Mouse (Mus musculus): ENCODE measurements at regions not wholly inside any gene's neighbourhood (a gene's known extent, or its start where the extent isn't known, plus 50 kb on each side); places are given as distances from the start of the nearest gene placed in this dataset.

DNA sequence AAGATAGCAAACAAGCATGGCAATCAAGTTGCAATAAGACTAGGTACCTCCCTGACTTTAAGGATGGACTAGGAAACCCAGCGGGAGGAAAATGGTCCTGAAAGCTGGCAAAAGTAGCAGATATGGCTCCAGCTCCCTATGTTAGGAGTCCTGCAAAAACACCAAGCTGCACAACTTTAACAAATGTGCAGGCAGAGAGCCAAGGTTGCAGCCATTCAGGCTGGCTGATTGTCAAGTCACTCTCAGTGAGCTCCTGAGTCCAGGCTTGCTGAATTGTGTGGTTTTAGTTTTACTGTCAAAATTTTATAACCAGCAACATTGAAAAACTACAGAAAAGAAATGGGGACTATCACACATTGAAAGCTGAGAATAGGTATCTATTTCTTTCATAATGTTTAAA is 1122.8 kb upstream of the Slc10a2 start:
- no peaks in the 10 kb centered on the region for H3K27me3 ChIP-seq (ENCODE audit: control insufficient read depth, insufficient read depth, low read length)
- H3K27ac ChIP-seq (ENCODE audit: low read depth, low read length): no peak overlapping the region
- no peaks in the 10 kb centered on the region for H3K4me1 ChIP-seq (replicated peaks; ENCODE audit: control insufficient read depth, insufficient read depth, low read length)
- DNase-seq (ENCODE audit: low spot score) (no peak), ATAC-seq (replicated peaks; ENCODE audit: low FRiP score) (no peak)
- H3K36me3 ChIP-seq (ENCODE audit: control insufficient read depth, insufficient read depth, low read length): no peaks in the 10 kb centered on the region
- H3K4me2 ChIP-seq (ENCODE audit: low read depth, low read length, severe bottlenecking): no peak overlapping the region
- no peak overlapping the region for H3K4me3 ChIP-seq (ENCODE audit: low read depth, low read length)
- H3K9me3 ChIP-seq (ENCODE audit: control insufficient read depth, low read length): no peaks in the 10 kb centered on the region
- WGBS: 74% methylated on average over 1 of the region's 1 CpGs
- no peak overlapping the region for H3K9ac ChIP-seq (ENCODE audit: low read length)

DNA sequence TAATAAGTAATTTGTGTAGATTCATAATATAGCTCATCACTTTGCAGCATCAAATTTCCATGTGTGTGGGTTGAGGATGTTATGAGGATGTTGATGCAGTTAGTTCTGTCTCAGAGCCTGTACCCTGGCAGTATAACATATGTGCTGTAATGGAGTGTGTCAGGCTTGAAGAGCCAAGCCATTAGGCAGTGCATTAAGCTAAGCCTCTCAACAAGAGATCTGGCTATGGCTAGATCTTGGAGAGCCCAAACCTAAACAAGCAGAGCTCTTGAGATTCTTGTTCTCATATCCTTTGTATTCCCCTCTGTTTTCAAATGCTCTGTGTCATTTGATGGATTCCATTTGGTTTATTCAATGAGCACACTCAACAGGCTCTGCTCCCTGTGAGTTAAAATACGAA is 1120.0 kb upstream of the Slc10a2 start:
- Histone ChIP-seq H3K9ac (ENCODE audit: low read length) (no peak overlapping the region), H3K27me3 (ENCODE audit: control insufficient read depth, insufficient read depth, low read length) (no peaks in the 10 kb centered on the region), H3K27ac (ENCODE audit: low read depth, low read length) (no peak overlapping the region), H3K4me2 (ENCODE audit: low read depth, low read length, severe bottlenecking) (no peak overlapping the region), H3K4me1 (replicated peaks; ENCODE audit: control insufficient read depth, insufficient read depth, low read length) (no peaks in the 10 kb centered on the region), H3K9me3 (ENCODE audit: control insufficient read depth, low read length) (no peaks in the 10 kb centered on the region), H3K36me3 (ENCODE audit: control insufficient read depth, insufficient read depth, low read length) (no peaks in the 10 kb centered on the region), H3K4me3 (ENCODE audit: low read depth, low read length) (no peak overlapping the region)
- no peak for ATAC-seq (replicated peaks; ENCODE audit: low FRiP score)
- WGBS: 72% methylated on average over 1 of the region's 1 CpGs
- DNase-seq (ENCODE audit: low spot score): no peak

DNA sequence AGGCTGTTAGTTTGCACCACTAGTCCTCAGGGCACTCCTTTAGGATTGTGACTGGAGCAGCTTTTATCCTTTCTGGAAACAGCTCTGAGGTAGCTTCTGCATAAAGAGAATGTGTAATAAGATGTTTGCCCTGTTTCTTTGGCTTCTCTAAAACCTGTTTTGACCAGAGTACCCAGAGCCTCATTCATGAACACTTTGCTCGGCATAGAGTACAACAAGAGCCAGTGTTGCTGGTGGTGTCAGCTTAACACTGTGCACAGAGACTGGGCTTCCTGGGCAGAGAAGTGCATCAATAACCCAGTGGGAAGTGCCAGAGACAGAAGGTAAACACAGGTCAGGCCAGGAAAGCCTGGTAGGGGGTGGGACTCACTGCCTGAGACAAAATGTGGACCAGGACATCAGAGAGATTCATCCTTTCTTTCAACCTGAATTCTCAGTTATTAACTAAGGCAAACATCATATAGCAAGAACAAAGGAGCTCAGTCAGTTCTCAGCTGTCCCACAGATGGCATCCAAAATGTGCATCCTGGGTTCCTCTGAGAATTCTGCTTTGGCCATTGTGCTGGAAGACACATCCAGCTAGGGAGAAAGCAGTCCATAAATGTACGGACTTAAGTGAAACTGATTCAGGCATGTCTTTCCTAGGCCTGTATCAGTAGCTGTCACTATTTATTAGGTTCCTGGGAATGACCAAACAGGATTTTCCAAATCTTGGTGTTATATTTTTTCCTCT is 1102.6 kb upstream of the Slc10a2 start:
- Histone ChIP-seq H3K4me1 (replicated peaks; ENCODE audit: control insufficient read depth, insufficient read depth, low read length) (0 out of 2 replicates have a peak, but pooled peaks cover 4% of the 10 kb centered on the region), H3K9me3 (ENCODE audit: control insufficient read depth, low read length) (no peaks in the 10 kb centered on the region), H3K36me3 (ENCODE audit: control insufficient read depth, insufficient read depth, low read length) (no peaks in the 10 kb centered on the region), H3K9ac (ENCODE audit: low read length) (no peak overlapping the region), H3K4me2 (ENCODE audit: low read depth, low read length, severe bottlenecking) (no peak overlapping the region), H3K4me3 (ENCODE audit: low read depth, low read length) (no peak overlapping the region), H3K27ac (ENCODE audit: low read depth, low read length) (no peak overlapping the region), H3K27me3 (ENCODE audit: control insufficient read depth, insufficient read depth, low read length) (no peaks in the 10 kb centered on the region)
- peak; percentile 81 for ATAC-seq (replicated peaks; ENCODE audit: low FRiP score)
- 31% methylated on average over 2 of the region's 2 CpGs for WGBS
- DNase-seq (ENCODE audit: low spot score): no peak

DNA sequence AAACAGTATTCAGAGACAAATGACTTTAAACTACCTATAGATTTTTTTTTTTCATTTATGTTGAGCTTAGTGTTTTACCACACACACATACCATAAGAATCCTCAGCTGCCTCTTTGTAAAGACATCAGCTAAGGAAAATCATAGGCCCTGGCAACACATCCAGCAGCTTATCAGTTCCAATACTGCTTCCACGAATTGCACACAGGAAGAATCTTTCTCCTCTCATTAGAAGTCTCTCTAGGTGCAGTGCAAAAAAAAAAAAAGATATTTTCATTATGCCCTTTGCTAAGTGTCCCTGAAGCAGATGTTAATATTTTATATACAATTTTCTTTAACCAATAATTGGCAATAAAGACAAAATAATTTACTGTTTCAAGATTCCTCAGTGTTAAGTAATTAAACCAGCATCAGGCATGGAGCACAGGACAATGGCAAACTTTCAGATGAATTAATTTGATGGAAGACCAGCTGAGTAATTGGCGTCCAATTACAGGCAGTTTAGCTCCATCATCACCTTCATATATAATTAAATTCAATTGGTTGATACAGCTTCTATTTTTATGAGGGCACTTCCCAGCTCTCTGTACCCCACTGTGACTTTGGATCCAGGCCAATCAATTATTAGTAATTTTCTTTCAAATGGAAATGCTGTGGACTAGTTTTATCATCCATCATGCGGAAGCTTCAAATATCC is 1099.0 kb upstream of the Slc10a2 start:
- no peak overlapping the region for H3K4me2 ChIP-seq (ENCODE audit: low read depth, low read length, severe bottlenecking)
- no peaks in the 10 kb centered on the region for H3K36me3 ChIP-seq (ENCODE audit: control insufficient read depth, insufficient read depth, low read length)
- no peak overlapping the region for H3K27ac ChIP-seq (ENCODE audit: low read depth, low read length)
- 52% methylated on average over 3 of the region's 3 CpGs for WGBS
- H3K27me3 ChIP-seq (ENCODE audit: control insufficient read depth, insufficient read depth, low read length): no peaks in the 10 kb centered on the region
- no peak overlapping the region for H3K9ac ChIP-seq (ENCODE audit: low read length)
- H3K4me1 ChIP-seq (replicated peaks; ENCODE audit: control insufficient read depth, insufficient read depth, low read length): 0 out of 2 replicates have a peak, but pooled peaks cover 4% of the 10 kb centered on the region
- no peaks in the 10 kb centered on the region for H3K9me3 ChIP-seq (ENCODE audit: control insufficient read depth, low read length)
- no peak for DNase-seq (ENCODE audit: low spot score)
- ATAC-seq (replicated peaks; ENCODE audit: low FRiP score): peak; percentile 82
- no peak overlapping the region for H3K4me3 ChIP-seq (ENCODE audit: low read depth, low read length)

DNA sequence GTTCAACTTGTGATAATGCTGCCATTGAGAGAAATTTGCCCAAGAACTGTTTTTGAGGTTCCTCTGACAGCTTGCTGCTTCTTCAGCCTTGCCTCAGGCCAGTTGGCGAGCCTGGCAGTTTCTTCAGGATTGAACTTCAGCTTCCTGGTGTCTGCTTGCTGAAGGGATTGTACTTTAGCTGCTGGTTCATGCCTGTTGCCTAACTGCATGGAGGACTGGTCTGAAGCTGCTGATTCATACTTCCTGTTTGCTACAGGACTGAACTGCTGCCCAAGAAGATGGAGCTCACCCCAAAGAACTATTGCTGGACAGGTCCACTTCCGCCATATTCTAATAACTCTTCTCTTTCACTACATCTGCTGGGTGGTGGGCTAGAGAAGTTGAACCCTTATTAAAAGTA is 1086.3 kb upstream of the Slc10a2 start:
- no peaks in the 10 kb centered on the region for H3K36me3 ChIP-seq (ENCODE audit: control insufficient read depth, insufficient read depth, low read length)
- no peak for DNase-seq (ENCODE audit: low spot score)
- H3K9ac ChIP-seq (ENCODE audit: low read length): no peak overlapping the region
- no peak overlapping the region for H3K27ac ChIP-seq (ENCODE audit: low read depth, low read length)
- no peak overlapping the region for H3K4me3 ChIP-seq (ENCODE audit: low read depth, low read length)
- WGBS: 98% methylated on average over 2 of the region's 2 CpGs
- H3K9me3 ChIP-seq (ENCODE audit: control insufficient read depth, low read length): no peaks in the 10 kb centered on the region
- no peak for ATAC-seq (replicated peaks; ENCODE audit: low FRiP score)
- no peaks in the 10 kb centered on the region for H3K27me3 ChIP-seq (ENCODE audit: control insufficient read depth, insufficient read depth, low read length)
- no peaks in the 10 kb centered on the region for H3K4me1 ChIP-seq (replicated peaks; ENCODE audit: control insufficient read depth, insufficient read depth, low read length)
- no peak overlapping the region for H3K4me2 ChIP-seq (ENCODE audit: low read depth, low read length, severe bottlenecking)

DNA sequence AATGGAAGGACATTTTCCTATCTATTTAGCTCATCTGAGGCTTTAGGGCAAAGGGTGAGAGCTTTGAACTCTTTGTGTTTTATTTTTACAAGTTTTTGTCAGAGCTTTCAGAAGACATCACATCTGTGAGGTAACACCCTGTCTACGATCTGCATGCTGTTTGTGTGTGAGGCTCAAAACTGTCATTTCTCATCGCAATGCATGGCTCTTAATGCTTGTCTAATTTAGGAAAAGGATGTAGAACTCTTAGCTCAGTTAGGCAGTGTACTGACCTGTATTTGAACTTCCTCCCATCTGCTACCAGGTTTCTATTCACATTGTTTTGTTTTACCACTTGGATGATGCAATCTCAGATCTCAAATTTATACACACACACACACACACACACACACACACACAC is 1083.3 kb upstream of the Slc10a2 start:
- Histone ChIP-seq H3K4me1 (replicated peaks; ENCODE audit: control insufficient read depth, insufficient read depth, low read length) (no peaks in the 10 kb centered on the region), H3K4me2 (ENCODE audit: low read depth, low read length, severe bottlenecking) (no peak overlapping the region), H3K27me3 (ENCODE audit: control insufficient read depth, insufficient read depth, low read length) (no peaks in the 10 kb centered on the region), H3K4me3 (ENCODE audit: low read depth, low read length) (no peak overlapping the region), H3K9ac (ENCODE audit: low read length) (no peak overlapping the region), H3K9me3 (ENCODE audit: control insufficient read depth, low read length) (no peaks in the 10 kb centered on the region), H3K27ac (ENCODE audit: low read depth, low read length) (no peak overlapping the region), H3K36me3 (ENCODE audit: control insufficient read depth, insufficient read depth, low read length) (no peaks in the 10 kb centered on the region)
- ATAC-seq (replicated peaks; ENCODE audit: low FRiP score) (no peak), DNase-seq (ENCODE audit: low spot score) (no peak)
- 80% methylated on average over 2 of the region's 2 CpGs for WGBS

DNA sequence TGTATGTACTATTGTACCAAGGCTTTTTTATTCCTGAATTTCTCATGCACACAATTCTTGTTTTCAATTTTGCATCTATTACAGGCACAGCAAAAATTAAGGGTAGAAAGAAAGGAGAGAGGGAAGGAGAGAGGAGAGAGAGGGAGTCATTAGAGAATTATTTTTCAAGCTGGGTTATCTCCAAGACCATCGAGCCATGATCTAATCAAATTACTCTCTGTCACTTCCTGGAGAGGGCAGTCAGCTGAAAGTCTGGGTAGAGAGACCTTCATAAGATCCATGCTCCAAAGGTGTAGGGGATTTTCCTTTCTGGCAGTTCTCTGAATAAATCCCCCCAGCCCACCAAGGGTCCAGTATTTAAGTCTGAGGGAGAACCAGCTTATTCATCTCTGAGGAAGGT is 1081.4 kb upstream of the Slc10a2 start:
- Histone ChIP-seq H3K4me2 (ENCODE audit: low read depth, low read length, severe bottlenecking) (no peak overlapping the region), H3K4me3 (ENCODE audit: low read depth, low read length) (no peak overlapping the region), H3K27me3 (ENCODE audit: control insufficient read depth, insufficient read depth, low read length) (no peaks in the 10 kb centered on the region), H3K9ac (ENCODE audit: low read length) (no peak overlapping the region), H3K9me3 (ENCODE audit: control insufficient read depth, low read length) (no peaks in the 10 kb centered on the region), H3K27ac (ENCODE audit: low read depth, low read length) (no peak overlapping the region), H3K4me1 (replicated peaks; ENCODE audit: control insufficient read depth, insufficient read depth, low read length) (no peaks in the 10 kb centered on the region), H3K36me3 (ENCODE audit: control insufficient read depth, insufficient read depth, low read length) (no peaks in the 10 kb centered on the region)
- no peak for DNase-seq (ENCODE audit: low spot score)
- WGBS: 79% methylated on average over 1 of the region's 1 CpGs
- no peak for ATAC-seq (replicated peaks; ENCODE audit: low FRiP score)

DNA sequence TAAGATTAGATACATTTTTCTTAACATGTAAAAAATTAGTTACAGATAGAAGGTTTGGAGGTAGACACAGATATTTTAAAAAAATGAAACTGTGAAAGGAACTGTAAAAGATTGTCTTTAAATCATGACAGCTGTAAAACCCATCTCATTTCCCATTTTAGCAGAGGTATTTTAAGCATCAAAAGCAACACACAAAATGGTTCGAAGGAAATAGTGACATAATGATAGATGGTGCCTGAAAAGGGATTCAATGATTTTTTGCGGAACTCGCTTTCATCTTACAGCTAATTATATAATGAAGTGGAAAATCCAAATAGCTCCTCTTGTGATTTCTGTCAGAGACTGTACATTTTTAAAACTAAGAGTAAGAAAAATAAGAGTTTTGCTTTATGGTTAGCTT is 1074.5 kb upstream of the Slc10a2 start:
- WGBS: 86% methylated on average over 3 of the region's 3 CpGs

DNA sequence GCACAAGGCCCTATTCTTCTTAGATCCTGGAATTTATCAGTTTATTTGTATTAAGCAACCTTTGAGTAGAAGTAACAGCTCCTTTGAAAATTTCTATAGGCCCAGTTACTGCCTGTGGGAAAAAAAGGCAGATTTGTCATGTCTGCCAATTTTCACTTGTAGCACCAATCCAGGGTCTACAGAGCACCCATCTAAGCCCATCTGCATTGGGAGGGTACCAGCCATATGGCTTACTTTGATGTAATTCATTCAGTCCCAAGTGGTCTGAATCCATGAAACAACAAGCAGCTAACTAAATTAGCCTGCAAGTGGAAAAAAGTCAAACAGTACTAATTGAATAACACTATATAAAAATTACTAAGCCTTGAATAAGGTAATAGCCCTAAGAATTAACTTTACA is 1061.3 kb upstream of the Slc10a2 start:
- H3K27ac ChIP-seq (ENCODE audit: low read depth, low read length): no peak overlapping the region
- H3K4me1 ChIP-seq (replicated peaks; ENCODE audit: control insufficient read depth, insufficient read depth, low read length): no peaks in the 10 kb centered on the region
- no peak overlapping the region for H3K4me2 ChIP-seq (ENCODE audit: low read depth, low read length, severe bottlenecking)
- ATAC-seq (replicated peaks; ENCODE audit: low FRiP score): no peak
- H3K4me3 ChIP-seq (ENCODE audit: low read depth, low read length): no peak overlapping the region
- H3K9ac ChIP-seq (ENCODE audit: low read length): no peak overlapping the region
- H3K9me3 ChIP-seq (ENCODE audit: control insufficient read depth, low read length): no peaks in the 10 kb centered on the region
- no peaks in the 10 kb centered on the region for H3K36me3 ChIP-seq (ENCODE audit: control insufficient read depth, insufficient read depth, low read length)
- no peak for DNase-seq (ENCODE audit: low spot score)
- H3K27me3 ChIP-seq (ENCODE audit: control insufficient read depth, insufficient read depth, low read length): no peaks in the 10 kb centered on the region

More for the DNA sequence above, 1074.5 kb upstream of the Slc10a2 start:
- H3K4me1 ChIP-seq (replicated peaks; ENCODE audit: control insufficient read depth, insufficient read depth, low read length): no peaks in the 10 kb centered on the region
- no peaks in the 10 kb centered on the region for H3K27me3 ChIP-seq (ENCODE audit: control insufficient read depth, insufficient read depth, low read length)
- ATAC-seq (replicated peaks; ENCODE audit: low FRiP score) (no peak), DNase-seq (ENCODE audit: low spot score) (no peak)
- no peaks in the 10 kb centered on the region for H3K36me3 ChIP-seq (ENCODE audit: control insufficient read depth, insufficient read depth, low read length)
- H3K4me2 ChIP-seq (ENCODE audit: low read depth, low read length, severe bottlenecking): no peak overlapping the region
- no peak overlapping the region for H3K9ac ChIP-seq (ENCODE audit: low read length)
- no peak overlapping the region for H3K27ac ChIP-seq (ENCODE audit: low read depth, low read length)
- H3K9me3 ChIP-seq (ENCODE audit: control insufficient read depth, low read length): no peaks in the 10 kb centered on the region
- H3K4me3 ChIP-seq (ENCODE audit: low read depth, low read length): no peak overlapping the region
